Mouse (Mus musculus) heart, embryonic 13.5 days (tissue): Measurements from ENCODE around the gene Slc20a1. TPM values are rescaled to one million over a fixed set of nuclear protein-coding genes. Genes with fewer than 3 reads are reported as not detected.

Source experiments
- ATAC-seq: fragments of 200-750 bp; cut with Nextera tagmentation; 2 replicates; pipeline ENCODE4 v1.8.0; 2017; ENCODE audit warnings: moderate TSS enrichment; ENCODE audit not compliant: insufficient number of reproducible peaks, low FRiP score, low TSS enrichment; ENCODE audit errors: extremely low read depth
- H3K27ac ChIP-seq: fragments of 300-500 bp; sonication (generic); replicated peaks from 2 replicates; pipeline ENCODE4 v1.5.1; 2015; ENCODE audit warnings: moderate library complexity, mild to moderate bottlenecking, inconsistent platforms
- H3K27me3 ChIP-seq: fragments of 300-500 bp; sonication (generic); replicated peaks from 2 replicates; pipeline ENCODE4 v1.6.1; 2015; ENCODE audit warnings: mild to moderate bottlenecking, inconsistent platforms
- H3K36me3 ChIP-seq: fragments of 300-500 bp; sonication (generic); 2 replicates; pipeline ENCODE4 v1.6.1; 2015; ENCODE audit warnings: mild to moderate bottlenecking, inconsistent platforms
- H3K4me1 ChIP-seq: fragments of 300-500 bp; sonication (generic); 2 replicates; pipeline ENCODE4 v1.6.1; 2015; ENCODE audit warnings: inconsistent platforms
- H3K4me2 ChIP-seq: fragments of 300-500 bp; sonication (generic); 2 replicates; pipeline ENCODE4 v1.6.1; 2015; ENCODE audit warnings: inconsistent platforms, mild to moderate bottlenecking, moderate library complexity
- H3K4me3 ChIP-seq: fragments of 300-500 bp; sonication (generic); 2 replicates; pipeline ENCODE4 v1.5.1; 2015; ENCODE audit warnings: moderate library complexity, mild to moderate bottlenecking, inconsistent platforms
- H3K9ac ChIP-seq: fragments of 300-500 bp; sonication (generic); 2 replicates; pipeline ENCODE4 v1.6.1; 2015; ENCODE audit warnings: inconsistent platforms, mild to moderate bottlenecking, moderate library complexity
- H3K9me3 ChIP-seq: fragments of 300-500 bp; sonication (generic); 2 replicates; pipeline ENCODE4 v1.6.1; 2016; ENCODE audit warnings: inconsistent platforms
- whole genome bisulfite sequencing: fragments of 180-500 bp; shearing (Covaris S2); methylation state at CpG from one replicate; pipeline ENCODE4 v1.1.7; 2015; ENCODE audit warnings: mixed read lengths; 5-methylcytosine and 5-hydroxymethylcytosine counted together
- polyA plus RNA-seq: library from polyadenylated mRNA; unstranded; fragments of >200 nt; fragmentation: Nextera tagmentation; extraction: Ambion mirVana; gene quantifications from 2 replicates; pipeline ENCODE4 v1.2.1, GENCODE M21; 2015

Gene Slc20a1
- polyA plus RNA-seq, 1 experiment from 2014 or later: 29.9 TPM

- 85% methylated on average over 4 of the region's 4 CpGs for WGBS
- peaks cover 26% of the 10 kb centered on the region for H3K4me1 ChIP-seq
- H3K4me3 ChIP-seq: no peak overlapping the region
- no peaks in the 10 kb centered on the region for H3K9me3 ChIP-seq
- H3K27ac ChIP-seq: no peak overlapping the region
- no peaks in the 10 kb centered on the region for H3K27me3 ChIP-seq
- H3K9ac ChIP-seq: no peak overlapping the region
- peak overlapping the region; percentile 22 for H3K4me2 ChIP-seq
- H3K36me3 ChIP-seq: no peaks in the 10 kb centered on the region
- no peak for ATAC-seq
These were observed 30.0 kb downstream of the Slc20a1 start for GRCm38 (mm10) chr2:129228571-129228970.

GRCm38 (mm10) chr2:129229316-129229715 is 30.8 kb downstream of the Slc20a1 start:
- no peak for ATAC-seq
- H3K9ac ChIP-seq: no peak overlapping the region
- H3K9me3 ChIP-seq: no peaks in the 10 kb centered on the region
- peaks cover 33% of the 10 kb centered on the region for H3K4me1 ChIP-seq
- no peaks in the 10 kb centered on the region for H3K27me3 ChIP-seq
- 90% methylated on average over 7 of the region's 7 CpGs for WGBS
- peak overlapping the region; percentile 22; the same call in 1 of the 2 replicates for H3K4me2 ChIP-seq
- no peak overlapping the region for H3K4me3 ChIP-seq
- H3K27ac ChIP-seq: no peak overlapping the region
- no peaks in the 10 kb centered on the region for H3K36me3 ChIP-seq

GRCm38 (mm10) chr2:129232023-129232422 is 33.5 kb downstream of the Slc20a1 start:
- Histone ChIP-seq H3K36me3 (no peaks in the 10 kb centered on the region), H3K27me3 (no peaks in the 10 kb centered on the region), H3K4me3 (no peak overlapping the region), H3K4me2 (no peak overlapping the region; the same call in 1 of the 2 replicates), H3K27ac (no peak overlapping the region), H3K9me3 (no peaks in the 10 kb centered on the region), H3K9ac (no peak overlapping the region), H3K4me1 (peaks cover 28% of the 10 kb centered on the region)
- ATAC-seq: no peak
- WGBS: 46% methylated on average over 4 of the region's 4 CpGs

- ATAC-seq: peak; percentile 49
- Histone ChIP-seq H3K27ac (peak overlapping the region; percentile 48; the same call in 1 of the 2 replicates), H3K9me3 (no peaks in the 10 kb centered on the region), H3K4me2 (peak overlapping the region; percentile 38), H3K36me3 (no peaks in the 10 kb centered on the region), H3K9ac (peak overlapping the region; percentile 24; the same call in 1 of the 2 replicates), H3K4me3 (no peak overlapping the region), H3K4me1 (peaks cover 28% of the 10 kb centered on the region), H3K27me3 (no peaks in the 10 kb centered on the region)
- 70% methylated on average over 9 of the region's 9 CpGs for WGBS
These were observed 33.9 kb downstream of the Slc20a1 start for GRCm38 (mm10) chr2:129232484-129232883.

GRCm38 (mm10) chr2:129233218-129233617 is 34.7 kb downstream of the Slc20a1 start:
- Histone ChIP-seq H3K4me2 (peak overlapping the region; percentile 38), H3K4me3 (0 out of 2 replicates have a peak overlapping the region, but pooled peaks have one; percentile 4), H3K27me3 (no peaks in the 10 kb centered on the region), H3K36me3 (no peaks in the 10 kb centered on the region), H3K4me1 (peaks cover 28% of the 10 kb centered on the region), H3K9ac (no peak overlapping the region), H3K27ac (peak overlapping the region; percentile 48; the same call in 1 of the 2 replicates), H3K9me3 (no peaks in the 10 kb centered on the region)
- 72% methylated on average over 1 of the region's 1 CpGs for WGBS
- no peak for ATAC-seq

GRCm38 (mm10) chr2:129233803-129234477 is 35.4 kb downstream of the Slc20a1 start:
- H3K4me3 ChIP-seq: peak overlapping the region; percentile 12; the same call in 1 of the 2 replicates
- H3K27me3 ChIP-seq: no peaks in the 10 kb centered on the region
- no peaks in the 10 kb centered on the region for H3K36me3 ChIP-seq
- H3K9me3 ChIP-seq: no peaks in the 10 kb centered on the region
- WGBS: 14% methylated on average over 9 of the region's 9 CpGs
- peak overlapping the region; percentile 38 for H3K4me2 ChIP-seq
- H3K27ac ChIP-seq: peak overlapping the region; percentile 33
- peak overlapping the region; percentile 57; the same call in 1 of the 2 replicates for H3K9ac ChIP-seq
- no peak; the same call in 1 of the 2 replicates for ATAC-seq
- H3K4me1 ChIP-seq: peaks cover 28% of the 10 kb centered on the region

GRCm38 (mm10) chr2:129234731-129235130 is 36.2 kb downstream of the Slc20a1 start:
- Histone ChIP-seq H3K9me3 (no peaks in the 10 kb centered on the region), H3K4me3 (no peak overlapping the region), H3K27ac (peak overlapping the region; percentile 33; the same call in 1 of the 2 replicates), H3K4me2 (peak overlapping the region; percentile 38), H3K36me3 (no peaks in the 10 kb centered on the region), H3K9ac (no peak overlapping the region), H3K27me3 (no peaks in the 10 kb centered on the region), H3K4me1 (peaks cover 28% of the 10 kb centered on the region)
- WGBS: 56% methylated on average over 2 of the region's 2 CpGs
- no peak for ATAC-seq

GRCm38 (mm10) chr2:129236526-129236925 is 38.0 kb downstream of the Slc20a1 start:
- H3K9ac ChIP-seq: no peak overlapping the region
- H3K4me1 ChIP-seq: peaks cover 37% of the 10 kb centered on the region
- H3K4me3 ChIP-seq: no peak overlapping the region
- H3K4me2 ChIP-seq: no peak overlapping the region
- no peaks in the 10 kb centered on the region for H3K36me3 ChIP-seq
- WGBS: 85% methylated on average over 4 of the region's 4 CpGs
- no peak for ATAC-seq
- 0 out of 2 replicates have a peak, but pooled peaks cover 3% of the 10 kb centered on the region for H3K9me3 ChIP-seq
- H3K27me3 ChIP-seq: no peaks in the 10 kb centered on the region
- no peak overlapping the region for H3K27ac ChIP-seq

GRCm38 (mm10) chr2:129240726-129241432 is 42.3 kb downstream of the Slc20a1 start:
- 0 out of 2 replicates have a peak, but pooled peaks cover 3% of the 10 kb centered on the region for H3K9me3 ChIP-seq
- no peaks in the 10 kb centered on the region for H3K27me3 ChIP-seq
- no peaks in the 10 kb centered on the region for H3K36me3 ChIP-seq
- no peak overlapping the region for H3K9ac ChIP-seq
- H3K4me3 ChIP-seq: no peak overlapping the region
- 0 out of 2 replicates have a peak overlapping the region, but pooled peaks have one; percentile 5 for H3K4me2 ChIP-seq
- 48% methylated on average over 9 of the region's 9 CpGs for WGBS
- peak overlapping the region; percentile 56 for H3K27ac ChIP-seq
- ATAC-seq: peak; percentile 65; the same call in 1 of the 2 replicates
- peaks cover 54% of the 10 kb centered on the region for H3K4me1 ChIP-seq

GRCm38 (mm10) chr2:129241845-129242833 is 43.6 kb downstream of the Slc20a1 start:
- no peak for ATAC-seq
- Histone ChIP-seq H3K27me3 (no peaks in the 10 kb centered on the region), H3K27ac (peak overlapping the region; percentile 47), H3K9me3 (0 out of 2 replicates have a peak, but pooled peaks cover 3% of the 10 kb centered on the region), H3K4me1 (peaks cover 56% of the 10 kb centered on the region), H3K9ac (no peak overlapping the region), H3K4me2 (0 out of 2 replicates have a peak overlapping the region, but pooled peaks have one; percentile 4), H3K36me3 (no peaks in the 10 kb centered on the region), H3K4me3 (no peak overlapping the region)
- 61% methylated on average over 7 of the region's 7 CpGs for WGBS
